Mouse (Mus musculus) layer of hippocampus, adult 2 months (tissue): Measurements from ENCODE around the gene Prkacb. TPM values are rescaled to one million over a fixed set of nuclear protein-coding genes. Genes with fewer than 3 reads are reported as not detected.

ENCODE experiments used
- DNase-seq, 2 experiments: peaks; one replicate each; pipeline ENCODE4 v3.0.0; 2022; ENCODE audit warnings: low spot score in 2 of 2
- H3K27ac ChIP-seq: fragments of 200-600 bp; 2 replicates; pipeline ENCODE4 v1.8.1; 2022
- H3K4me3 ChIP-seq: fragments of 200-600 bp; 2 replicates; pipeline ENCODE4 v1.8.1; 2022; ENCODE audit warnings: mild to moderate bottlenecking
- CTCF ChIP-seq: fragments of 200-600 bp; conservative IDR thresholded peaks from 2 replicates; pipeline ENCODE4 v1.8.1; 2022; ENCODE audit warnings: antibody characterized with exemption, mild to moderate bottlenecking, moderate library complexity
- long read RNA-seq, 2 experiments: library from polyadenylated mRNA; stranded (forward); transcript quantifications; one replicate each; pipeline ENCODE4 v2.0.0; 2021; ENCODE audit warnings: borderline mapping rate in 2 of 2
- total RNA-seq, 2 experiments: library from RNA; stranded (reverse); gene quantifications; 2 replicates each; pipeline ENCODE4 v1.2.3; 2021

Prkacb gene
- total RNA-seq: 100 to 1,000 TPM; 244 to 252 TPM
- long read RNA-seq, experiment 1, full-length matches to known transcripts: 193 of 209 reads
- long read RNA-seq, experiment 1, partial matches to known transcripts: 4 of 209 reads
- long read RNA-seq, experiment 1, other reads (novel, unspliced or antisense): 12 of 209 reads
- long read RNA-seq, experiment 2, full-length matches to known transcripts: 271 of 313 reads
- long read RNA-seq, experiment 2, partial matches to known transcripts: 6 of 313 reads
- long read RNA-seq, experiment 2, other reads (novel, unspliced or antisense): 36 of 313 reads

DNA sequence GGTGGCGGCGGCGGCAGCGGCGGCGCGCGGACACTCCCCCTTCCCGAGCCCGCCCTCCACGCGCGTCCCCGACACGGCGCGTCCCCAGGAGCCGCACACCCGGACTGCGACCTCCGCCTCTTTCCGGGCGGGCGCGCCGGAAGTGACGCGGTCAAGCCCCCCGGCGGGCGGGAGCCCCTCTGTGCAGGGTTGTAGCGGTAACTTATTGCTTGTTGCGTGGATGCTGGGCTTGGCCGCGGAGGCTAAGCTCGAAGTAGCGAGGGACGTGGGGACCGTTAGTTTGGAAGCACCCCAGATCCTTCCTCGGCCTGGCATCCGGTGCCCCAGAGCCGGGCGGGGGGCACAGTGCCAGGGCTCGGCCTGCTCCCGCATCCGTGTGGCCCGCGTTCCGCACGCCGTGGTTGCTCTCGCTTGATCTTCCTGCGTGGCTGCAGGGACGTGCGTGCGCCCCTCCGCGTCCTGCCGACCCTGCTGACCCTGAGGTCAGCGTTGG, at the start of gene Prkacb:
Gene Prkacb (minus strand): TSS at position 90 of the 493 bp plus-strand sequence.
- no peak for TF ChIP-seq CTCF
- peak; percentile 85 to 91 for DNase-seq
- peak within 1 kb of the TSS; percentile 91 for H3K4me3 ChIP-seq
- H3K27ac ChIP-seq: peak within 1 kb of the TSS; percentile 100

DNA sequence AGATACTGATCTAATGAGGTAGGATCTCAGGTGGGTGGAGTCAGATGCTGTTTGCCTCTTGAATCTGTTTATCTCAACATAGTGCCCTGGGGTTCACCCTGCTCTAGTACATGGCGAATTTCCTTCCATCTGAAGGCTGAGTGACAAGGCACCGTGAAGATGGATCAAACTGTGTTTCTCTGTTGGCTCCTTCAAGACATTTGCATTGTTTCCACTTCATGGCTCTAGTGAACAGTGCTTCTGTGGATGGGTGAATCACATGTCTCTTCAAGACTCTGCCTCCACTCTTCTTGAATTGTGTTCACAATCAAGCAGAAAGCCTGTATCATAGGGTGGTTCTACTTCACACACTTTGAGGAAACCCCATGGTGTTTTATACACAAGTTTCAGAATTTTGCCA, 47.5 kb upstream of the Prkacb start:
- DNase-seq: no peak
- no peak for TF ChIP-seq CTCF
- no peak overlapping the region for H3K27ac ChIP-seq
- H3K4me3 ChIP-seq: no peak overlapping the region

DNA sequence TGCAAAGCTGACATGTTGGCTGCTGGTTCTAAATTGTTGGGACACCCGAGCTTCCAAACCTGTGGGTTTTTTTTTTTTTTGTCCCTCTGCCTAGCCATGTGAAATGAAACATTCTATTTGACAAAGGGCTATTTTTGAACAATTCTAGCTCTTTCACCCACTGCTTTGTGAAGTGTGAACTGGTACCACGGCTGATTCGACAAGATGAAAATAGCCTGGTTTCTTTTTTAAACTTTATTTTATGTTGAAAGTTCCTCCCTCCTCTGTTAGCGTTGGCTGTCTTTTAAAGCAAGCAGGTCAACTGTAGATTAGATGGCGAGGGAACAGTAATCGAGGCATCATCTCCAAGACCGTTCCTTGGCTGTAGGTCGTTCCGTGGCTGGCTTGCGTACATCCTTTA, 44.6 kb upstream of the Prkacb start:
- no peak overlapping the region for H3K4me3 ChIP-seq
- DNase-seq: no peak
- peak overlapping the region; percentile 64 for H3K27ac ChIP-seq
- no peak for TF ChIP-seq CTCF

DNA sequence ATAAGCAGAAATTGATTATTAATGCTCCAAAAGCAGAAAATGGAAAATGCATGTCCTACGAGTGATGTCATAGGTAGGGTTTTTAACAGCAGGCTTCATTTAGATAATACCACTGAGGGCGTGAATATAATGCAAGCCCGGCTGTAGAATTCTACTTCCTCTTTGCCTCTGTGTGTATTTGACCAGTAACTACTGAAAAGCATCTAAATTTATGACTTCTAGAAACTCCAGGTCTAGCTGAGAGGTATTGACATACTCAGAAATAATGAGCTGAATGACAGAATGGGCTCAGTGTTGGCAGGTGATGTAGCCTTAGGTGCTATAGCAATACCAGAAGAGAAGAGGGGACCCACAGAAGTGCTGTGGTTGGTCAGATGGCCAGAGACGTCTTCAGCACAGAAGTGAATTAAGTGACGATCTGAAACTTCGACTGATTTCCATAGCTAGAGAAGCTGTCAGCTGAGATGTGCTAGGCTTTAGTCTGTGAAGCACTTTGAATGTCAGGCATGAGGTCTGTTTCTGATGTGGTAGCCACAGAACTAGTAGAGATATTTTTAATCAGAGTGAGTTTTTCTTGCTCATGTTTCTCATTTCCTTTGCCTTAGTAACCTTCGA, 41.8 kb upstream of the Prkacb start:
- TF ChIP-seq CTCF: no peak
- no peak for DNase-seq
- H3K4me3 ChIP-seq: peak overlapping the region; percentile 49; the same call in 1 of the 2 replicates
- H3K27ac ChIP-seq: peak overlapping the region; percentile 100

DNA sequence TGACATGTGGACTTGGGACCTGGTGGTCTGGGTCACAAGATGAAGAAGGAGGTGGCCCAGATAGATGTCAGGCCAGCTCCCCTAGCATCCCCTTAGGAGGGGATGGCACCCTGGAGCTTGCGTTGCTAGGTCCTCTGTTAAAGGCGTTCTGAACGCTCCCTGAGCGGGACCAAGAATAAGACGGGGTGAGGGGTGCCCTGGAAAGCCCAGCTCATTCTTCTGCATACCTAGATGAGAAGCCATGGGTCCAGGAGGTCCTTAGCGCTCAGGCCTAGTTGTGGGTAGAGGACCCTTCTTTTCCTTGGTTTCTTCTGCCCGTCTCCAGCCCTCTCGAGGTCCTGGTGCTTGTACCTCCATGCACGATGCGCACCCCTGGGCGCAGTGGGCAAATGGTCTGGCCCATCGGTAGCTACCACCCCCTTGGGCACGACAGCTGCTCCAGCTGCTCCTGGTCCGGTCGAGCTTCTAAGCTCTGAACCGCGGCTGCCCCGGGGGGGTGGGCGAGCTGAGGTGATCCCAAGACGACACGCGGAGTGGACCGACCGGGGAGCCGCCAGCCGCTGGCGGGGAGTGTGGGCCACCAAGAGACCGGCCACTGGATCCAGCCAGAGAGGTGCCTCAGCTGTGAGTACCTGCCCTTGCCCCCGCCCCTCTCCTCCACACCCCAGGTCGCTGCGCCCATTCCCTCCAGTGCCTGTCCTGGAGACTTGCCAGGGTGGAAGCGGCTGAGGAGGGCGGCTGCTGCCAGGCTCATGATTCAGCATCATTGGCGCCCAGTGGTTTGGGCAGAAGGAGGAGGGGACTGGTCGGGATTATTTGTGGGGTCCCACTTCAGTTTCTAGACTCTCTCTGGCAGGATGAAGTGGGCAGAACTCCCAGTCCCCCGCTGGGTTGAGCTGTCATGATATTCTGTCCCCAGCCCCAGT, 39.4 kb upstream of the Prkacb start, which contains the start of gene Ttll7:
Gene Ttll7 (plus strand): TSS at position 402 of the 926 bp plus-strand sequence.
- peak within 1 kb of the TSS; percentile 100 for H3K27ac ChIP-seq
- peak within 1 kb of the TSS; percentile 83 for H3K4me3 ChIP-seq
- no peak for TF ChIP-seq CTCF
- DNase-seq: peak; percentile 85 to 88

DNA sequence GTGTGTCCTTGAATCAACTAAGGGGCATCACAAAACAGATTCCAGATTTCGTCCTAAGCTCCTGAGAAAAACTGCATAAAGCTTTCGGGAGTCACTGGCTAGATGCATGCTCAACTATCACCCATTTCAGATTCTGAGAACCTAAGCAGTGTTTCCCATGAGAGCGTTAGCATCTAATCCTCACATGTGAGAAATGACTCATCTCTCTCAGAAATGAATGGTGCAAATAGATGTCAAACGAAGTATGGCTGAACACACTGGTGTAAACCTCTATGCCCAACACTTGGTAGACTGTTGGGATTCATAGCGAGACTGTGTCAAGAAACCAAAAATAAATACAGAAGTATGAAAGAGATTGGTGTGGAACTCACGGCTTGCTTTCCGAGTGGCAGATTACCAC, 36.6 kb upstream of the Prkacb start:
- TF ChIP-seq CTCF: no peak
- no peak for DNase-seq
- H3K27ac ChIP-seq: no peak overlapping the region
- no peak overlapping the region for H3K4me3 ChIP-seq

DNA sequence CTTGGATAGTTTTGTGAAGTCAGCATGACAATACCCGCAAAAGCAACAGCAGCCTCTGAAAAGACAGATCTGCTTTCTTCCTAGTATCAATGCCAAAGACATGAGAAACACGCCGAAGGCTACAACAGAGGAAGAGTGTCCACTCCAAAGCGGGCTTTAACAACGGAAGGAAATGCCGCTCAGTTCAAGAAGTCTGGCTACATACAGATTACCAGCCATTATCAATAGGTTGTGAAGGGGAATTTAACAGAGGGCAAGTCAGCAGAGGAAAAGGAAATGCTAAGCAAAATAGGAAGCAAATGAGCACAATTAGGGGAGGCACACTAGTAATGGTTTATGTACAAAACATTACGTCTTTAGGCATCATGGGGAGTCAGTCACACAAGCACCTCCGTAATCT, 35.3 kb upstream of the Prkacb start:
- H3K27ac ChIP-seq: no peak overlapping the region
- no peak for DNase-seq
- no peak for TF ChIP-seq CTCF
- no peak overlapping the region for H3K4me3 ChIP-seq

DNA sequence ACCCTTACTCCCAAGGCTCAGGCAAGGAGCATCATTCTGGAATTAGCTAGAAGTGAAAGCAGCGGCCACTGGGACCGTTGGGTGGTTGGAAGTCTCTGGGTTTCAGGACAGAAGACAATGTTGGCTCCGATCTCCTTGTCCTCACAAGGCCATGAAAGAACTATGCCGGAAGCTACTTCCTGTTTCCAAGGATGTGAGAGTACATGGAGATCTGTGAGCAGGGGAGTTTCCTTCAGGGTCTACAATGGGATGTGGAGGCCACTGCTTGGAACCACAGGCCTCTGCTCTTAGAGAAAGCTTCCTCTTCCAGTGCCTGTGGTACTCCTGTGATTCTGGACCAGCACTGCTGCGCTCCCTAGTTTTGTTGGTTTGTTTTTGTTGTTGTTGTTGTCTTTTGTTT, 33.4 kb upstream of the Prkacb start:
- DNase-seq: no peak
- TF ChIP-seq CTCF: no peak
- H3K4me3 ChIP-seq: no peak overlapping the region
- H3K27ac ChIP-seq: peak overlapping the region; percentile 59

DNA sequence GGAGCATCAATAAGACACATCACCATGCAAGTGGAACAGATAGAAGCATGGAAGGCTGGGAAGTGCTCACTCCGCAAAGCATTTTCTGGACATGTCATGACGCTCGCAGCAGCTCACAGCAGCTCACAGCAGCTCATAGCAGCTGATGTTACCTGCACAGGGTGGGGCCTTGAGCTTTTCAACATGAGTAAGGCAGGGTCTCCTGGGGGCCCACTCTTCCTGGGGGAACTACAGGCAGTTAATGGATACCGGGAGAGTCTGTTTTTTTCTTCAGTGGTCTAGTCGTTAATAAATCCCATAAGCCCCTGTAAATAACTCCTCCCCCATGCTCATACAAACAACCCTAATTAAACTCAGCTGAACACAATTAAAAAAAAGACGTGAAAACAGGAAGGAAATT, 30.7 kb upstream of the Prkacb start:
- DNase-seq: no peak
- no peak for TF ChIP-seq CTCF
- H3K27ac ChIP-seq: no peak overlapping the region
- H3K4me3 ChIP-seq: no peak overlapping the region

DNA sequence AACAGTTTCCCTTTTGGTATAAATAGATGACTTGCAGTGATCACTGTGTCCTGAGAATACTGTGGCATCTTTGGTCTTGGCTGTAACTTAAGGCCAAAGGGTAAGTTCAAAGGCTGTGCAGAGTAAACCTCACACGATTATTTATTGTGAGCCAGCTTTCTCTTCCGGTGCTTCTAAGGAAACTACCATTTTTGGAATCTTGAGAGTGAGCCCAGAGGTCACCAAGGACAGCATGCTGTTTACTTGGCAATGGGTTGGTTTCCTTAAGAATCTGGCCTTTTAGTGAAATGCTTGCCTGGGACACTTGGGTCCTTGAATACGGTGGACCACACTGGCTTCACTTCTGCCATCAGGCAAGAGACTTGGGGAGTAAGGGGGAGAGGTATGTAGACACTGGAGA, 30.0 kb upstream of the Prkacb start:
- no peak for TF ChIP-seq CTCF
- Histone ChIP-seq H3K27ac (peak overlapping the region; percentile 36; the same call in 1 of the 2 replicates), H3K4me3 (no peak overlapping the region)
- no peak for DNase-seq

DNA sequence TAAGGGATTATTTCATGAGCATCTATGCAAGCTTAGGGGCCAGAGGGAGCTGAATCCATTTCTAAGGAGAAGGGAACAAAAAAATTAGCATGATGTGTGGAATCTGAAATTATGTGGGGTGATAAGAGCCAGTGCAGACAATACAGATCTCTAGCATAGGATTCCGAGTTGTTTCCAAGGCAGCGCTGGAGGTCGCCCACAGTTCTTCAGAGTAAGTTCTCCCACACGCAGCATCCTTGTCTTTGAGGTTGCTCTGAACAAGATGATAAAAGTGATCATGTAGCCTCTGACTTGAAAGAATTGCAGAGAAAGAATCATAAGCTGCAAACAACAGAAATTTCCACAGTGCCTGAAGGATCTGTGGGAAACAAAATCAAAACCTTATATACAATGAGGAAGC, 7.9 kb upstream of the Prkacb start:
- no peak for DNase-seq
- no peak for TF ChIP-seq CTCF
- Histone ChIP-seq H3K27ac (no peak overlapping the region), H3K4me3 (no peak overlapping the region)

DNA sequence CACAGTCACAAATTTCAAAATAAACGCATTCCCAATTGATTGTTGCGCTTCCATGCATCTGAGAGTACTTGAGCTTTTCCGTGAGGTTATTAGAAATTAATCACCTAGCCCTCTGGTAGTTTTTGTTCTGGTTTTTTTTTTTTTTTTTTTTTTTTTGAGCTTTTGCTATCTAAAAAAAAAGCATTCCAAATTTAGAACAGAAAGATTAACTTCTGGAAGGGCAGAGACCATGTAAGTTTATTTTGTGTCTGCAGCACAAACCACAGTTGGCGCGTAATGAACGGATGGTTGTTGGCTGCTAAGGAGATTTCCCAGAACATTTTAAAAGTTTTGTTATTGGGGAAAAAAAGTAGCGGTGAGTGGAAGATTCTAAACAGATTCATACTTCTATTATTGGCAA, 834 bp upstream of the Prkacb start:
- TF ChIP-seq CTCF: no peak
- DNase-seq: no peak
- Histone ChIP-seq H3K27ac (peak overlapping the region; percentile 100), H3K4me3 (peak overlapping the region; percentile 91)
